Mouse (Mus musculus) G1E (cell line): Measurements from ENCODE around the gene Gm10720. TPM values are rescaled to one million over a fixed set of nuclear protein-coding genes. Genes with fewer than 3 reads are reported as not detected.
"Not testable (repeated sequence)": the region's sequence is repeated elsewhere in the genome, so short reads cannot be mapped to it uniquely, and the experiment has no call there.

Experiments
- ATAC-seq: 2 replicates; pipeline ENCODE4 v1.8.0; 2016; ENCODE audit warnings: mild to moderate bottlenecking; ENCODE audit not compliant: insufficient number of reproducible peaks, poor library complexity, low FRiP score, severe bottlenecking; ENCODE audit errors: extremely low read depth
- DNase-seq: peaks from one replicate; pipeline ENCODE4 v3.0.0; 2012; ENCODE audit warnings: low spot score
- H3K27me3 ChIP-seq: 2 replicates; pipeline ENCODE4 v1.6.1; 2012; ENCODE audit warnings: mild to moderate bottlenecking, low read length, inconsistent platforms; ENCODE audit not compliant: insufficient read depth
- H3K36me3 ChIP-seq: replicated peaks from 2 replicates; pipeline ENCODE3; 2012; ENCODE audit warnings: mild to moderate bottlenecking, inconsistent platforms
- H3K4me1 ChIP-seq: 2 replicates; pipeline ENCODE4 v1.6.1; 2012; ENCODE audit warnings: low read depth, low read length, inconsistent platforms, mixed read lengths; ENCODE audit not compliant: insufficient read depth
- H3K4me3 ChIP-seq: 2 replicates; pipeline ENCODE4 v1.5.1; 2012; ENCODE audit warnings: low read depth, mild to moderate bottlenecking, inconsistent platforms, low read length, moderate library complexity, mixed read lengths
- H3K9me3 ChIP-seq: replicated peaks from 2 replicates; pipeline ENCODE4 v1.6.1; 2012; ENCODE audit warnings: inconsistent platforms
- polyA plus RNA-seq: library from polyadenylated mRNA; stranded (reverse); fragments of >175 nt; gene quantifications from 2 replicates; pipeline ENCODE4 v1.2.3, GENCODE M21; 2012
- total RNA-seq, 2 experiments: library from RNA; stranded (forward) in 1 of 2; stranded (reverse) in 1 of 2; fragments of 200-1000 nt in 1 of 2; fragments of >200 nt in 1 of 2; fragmentation: Nextera tagmentation in 1 of 2; gene quantifications; 2 replicates each; pipeline ENCODE4 v1.2.3; 2014 to 2017

Gm10720 gene
- not detected in 2 replicates for total RNA-seq (2014; fragmentation: Nextera tagmentation)
- 5.0 and 7.5 TPM in 2 replicates for total RNA-seq (2017)
- polyA plus RNA-seq: not detected in 2 replicates

- not testable (repeated sequence) for H3K27me3 ChIP-seq, ATAC-seq, H3K4me1 ChIP-seq, H3K9me3 ChIP-seq, DNase-seq, H3K36me3 ChIP-seq, H3K4me3 ChIP-seq
Measured at GRCm38 (mm10) chr9:3015354-3015753, at the start of gene Gm10720. Gene Gm10720, plus strand, starts transcription at chr9:3015654.

GRCm38 (mm10) chr9:3000445-3000972 lies 14.9 kb upstream of the Gm10720 start, which contains the start of gene Gm10722:
Gene Gm10722, plus strand, starts transcription at chr9:3000922.
- DNase-seq, H3K36me3 ChIP-seq, H3K4me1 ChIP-seq, H3K27me3 ChIP-seq, H3K9me3 ChIP-seq, ATAC-seq, H3K4me3 ChIP-seq: not testable (repeated sequence)

- not testable (repeated sequence) for H3K4me3 ChIP-seq, ATAC-seq, DNase-seq, H3K36me3 ChIP-seq, H3K9me3 ChIP-seq, H3K27me3 ChIP-seq, H3K4me1 ChIP-seq
Measured at GRCm38 (mm10) chr9:3001006-3001405, 14.4 kb upstream of the Gm10720 start.

GRCm38 (mm10) chr9:3001948-3002659 lies 13.3 kb upstream of the Gm10720 start:
- not testable (repeated sequence) for H3K4me3 ChIP-seq, H3K9me3 ChIP-seq, H3K36me3 ChIP-seq, H3K27me3 ChIP-seq, H3K4me1 ChIP-seq, DNase-seq
- ATAC-seq: peak; percentile 40

GRCm38 (mm10) chr9:3002794-3003396 lies 12.6 kb upstream of the Gm10720 start, which contains the start of gene Gm11168:
Gene Gm11168, plus strand, starts transcription at chr9:3003346.
- not testable (repeated sequence) for H3K36me3 ChIP-seq, ATAC-seq, H3K4me1 ChIP-seq, H3K4me3 ChIP-seq, DNase-seq, H3K27me3 ChIP-seq
- H3K9me3 ChIP-seq: peaks cover 11% of the 10 kb centered on the region

GRCm38 (mm10) chr9:3006179-3006578 lies 9.3 kb upstream of the Gm10720 start:
- H3K36me3 ChIP-seq, DNase-seq, H3K4me1 ChIP-seq, H3K27me3 ChIP-seq, H3K4me3 ChIP-seq: not testable (repeated sequence)
- peak; percentile 30 for ATAC-seq
- peaks cover 11% of the 10 kb centered on the region for H3K9me3 ChIP-seq

- peaks cover 11% of the 10 kb centered on the region for H3K9me3 ChIP-seq
- H3K4me3 ChIP-seq, H3K27me3 ChIP-seq, ATAC-seq, DNase-seq, H3K36me3 ChIP-seq, H3K4me1 ChIP-seq: not testable (repeated sequence)
Measured at GRCm38 (mm10) chr9:3006636-3007035, 8.8 kb upstream of the Gm10720 start.

GRCm38 (mm10) chr9:3007272-3007671 lies 8.2 kb upstream of the Gm10720 start:
- H3K36me3 ChIP-seq, H3K4me3 ChIP-seq, H3K4me1 ChIP-seq: not testable (repeated sequence)

GRCm38 (mm10) chr9:3009331-3009730 lies 6.1 kb upstream of the Gm10720 start:
- not testable (repeated sequence) for H3K4me3 ChIP-seq, DNase-seq, H3K9me3 ChIP-seq, H3K27me3 ChIP-seq, H3K4me1 ChIP-seq, H3K36me3 ChIP-seq
- peak; percentile 17 for ATAC-seq

More at GRCm38 (mm10) chr9:3007272-3007671, 8.2 kb upstream of the Gm10720 start:
- DNase-seq, H3K27me3 ChIP-seq, H3K9me3 ChIP-seq: not testable (repeated sequence)
- peak; percentile 7; the same call in 1 of the 2 replicates for ATAC-seq

- H3K36me3 ChIP-seq, DNase-seq, H3K4me3 ChIP-seq, H3K9me3 ChIP-seq, H3K27me3 ChIP-seq, H3K4me1 ChIP-seq: not testable (repeated sequence)
- peak; percentile 36; the same call in 1 of the 2 replicates for ATAC-seq
Measured at GRCm38 (mm10) chr9:3012054-3012621, 3.3 kb upstream of the Gm10720 start.

GRCm38 (mm10) chr9:3012733-3013279 lies 2.6 kb upstream of the Gm10720 start, which contains the start of gene Gm10721:
Gene Gm10721, plus strand, starts transcription at chr9:3013140.
- not testable (repeated sequence) for H3K27me3 ChIP-seq, H3K36me3 ChIP-seq, H3K4me1 ChIP-seq, H3K4me3 ChIP-seq, H3K9me3 ChIP-seq, DNase-seq
- ATAC-seq: peak; percentile 34
